Mouse (Mus musculus) megakaryocyte, embryonic 14.5 days (primary cell): ENCODE results near the gene Gm10337. TPM values are rescaled to one million over a fixed set of nuclear protein-coding genes. Genes with fewer than 3 reads are reported as not detected.

Experiments used
- H3K27me3 ChIP-seq: replicated peaks from 2 replicates; pipeline ENCODE3; 2012; ENCODE audit warnings: inconsistent platforms
- H3K36me3 ChIP-seq: replicated peaks from 2 replicates; pipeline ENCODE3; 2012; ENCODE audit warnings: low read length, inconsistent platforms, mixed read lengths
- H3K4me1 ChIP-seq: 2 replicates; pipeline ENCODE4 v1.6.1; 2012; ENCODE audit warnings: inconsistent platforms
- H3K4me3 ChIP-seq: replicated peaks from 2 replicates; pipeline ENCODE3; 2012; ENCODE audit warnings: moderate library complexity, mild to moderate bottlenecking, inconsistent platforms
- H3K9me3 ChIP-seq: 2 replicates; pipeline ENCODE4 v1.6.1; 2012; ENCODE audit warnings: inconsistent platforms
- FLI1 ChIP-seq: IDR thresholded peaks from 2 replicates; pipeline ENCODE4 v1.6.1; 2012; ENCODE audit warnings: low read length, inconsistent platforms, mixed read lengths
- GATA1 ChIP-seq: IDR thresholded peaks from 3 replicates; pipeline ENCODE4 v1.6.1; 2012; ENCODE audit warnings: mixed read lengths, low read length, inconsistent platforms, borderline replicate concordance
- polyA plus RNA-seq: library from polyadenylated mRNA; stranded (reverse); fragments of >175 nt; gene quantifications from 2 replicates; pipeline ENCODE4 v1.2.3, GENCODE M21; 2012; ENCODE audit warnings: low replicate concordance; ENCODE audit not compliant: insufficient read depth

Gm10337 gene
- polyA plus RNA-seq, 1 experiment, result not detected

GRCm38 (mm10) chr15:102524892-102525485 lies 21.5 kb downstream of the Gm10337 start, which contains the start of gene Npff:
Npff (minus strand) TSS chr15:102524942.
- TF ChIP-seq GATA1 (no peak), FLI1 (no peak)
- Histone ChIP-seq H3K36me3 (peaks cover 86% of the 10 kb centered on the region), H3K4me3 (no peak within 1 kb of the TSS), H3K27me3 (no peaks in the 10 kb centered on the region), H3K4me1 (peaks cover 77% of the 10 kb centered on the region), H3K9me3 (no peaks in the 10 kb centered on the region)

GRCm38 (mm10) chr15:102526111-102527002 lies 22.8 kb downstream of the Gm10337 start:
- Histone ChIP-seq H3K9me3 (no peaks in the 10 kb centered on the region), H3K36me3 (peaks cover 92% of the 10 kb centered on the region), H3K27me3 (no peaks in the 10 kb centered on the region), H3K4me1 (peaks cover 75% of the 10 kb centered on the region), H3K4me3 (no peak overlapping the region)
- TF ChIP-seq FLI1, result no peak

- no peaks in the 10 kb centered on the region for H3K27me3 ChIP-seq
- no peak for TF ChIP-seq GATA1
- no peak for TF ChIP-seq FLI1
- peaks cover 92% of the 10 kb centered on the region for H3K36me3 ChIP-seq
- H3K9me3 ChIP-seq, result no peaks in the 10 kb centered on the region
- peaks cover 62% of the 10 kb centered on the region for H3K4me1 ChIP-seq
- no peak overlapping the region for H3K4me3 ChIP-seq
These were observed 24.4 kb downstream of the Gm10337 start for GRCm38 (mm10) chr15:102527936-102528335.

- Histone ChIP-seq H3K27me3 (no peaks in the 10 kb centered on the region), H3K9me3 (no peaks in the 10 kb centered on the region), H3K4me1 (peaks cover 62% of the 10 kb centered on the region), H3K4me3 (no peak overlapping the region), H3K36me3 (peaks cover 94% of the 10 kb centered on the region)
- TF ChIP-seq GATA1, result no peak
- no peak for TF ChIP-seq FLI1
These were observed 24.9 kb downstream of the Gm10337 start for GRCm38 (mm10) chr15:102528396-102528795.

- TF ChIP-seq FLI1, result no peak
- TF ChIP-seq GATA1, result no peak
- H3K4me3 ChIP-seq, result peak overlapping the region; percentile 29
- H3K27me3 ChIP-seq, result no peaks in the 10 kb centered on the region
- H3K4me1 ChIP-seq, result peaks cover 43% of the 10 kb centered on the region
- no peaks in the 10 kb centered on the region for H3K9me3 ChIP-seq
- H3K36me3 ChIP-seq, result peaks cover 93% of the 10 kb centered on the region
These were observed 27.0 kb downstream of the Gm10337 start for GRCm38 (mm10) chr15:102530566-102530965.

GRCm38 (mm10) chr15:102531586-102531985 lies 28.1 kb downstream of the Gm10337 start:
- TF ChIP-seq FLI1, result no peak
- no peak for TF ChIP-seq GATA1
- no peaks in the 10 kb centered on the region for H3K27me3 ChIP-seq
- H3K4me3 ChIP-seq, result no peak overlapping the region
- peaks cover 39% of the 10 kb centered on the region for H3K4me1 ChIP-seq
- H3K36me3 ChIP-seq, result peaks cover 94% of the 10 kb centered on the region
- H3K9me3 ChIP-seq, result no peaks in the 10 kb centered on the region

GRCm38 (mm10) chr15:102532106-102532900 lies 28.8 kb downstream of the Gm10337 start:
- Histone ChIP-seq H3K4me3 (no peak overlapping the region), H3K4me1 (peaks cover 36% of the 10 kb centered on the region), H3K27me3 (no peaks in the 10 kb centered on the region), H3K9me3 (no peaks in the 10 kb centered on the region), H3K36me3 (peaks cover 97% of the 10 kb centered on the region)
- TF ChIP-seq FLI1 (no peak), GATA1 (no peak)

- Histone ChIP-seq H3K27me3 (no peaks in the 10 kb centered on the region), H3K4me3 (no peak overlapping the region), H3K4me1 (peaks cover 22% of the 10 kb centered on the region), H3K9me3 (no peaks in the 10 kb centered on the region), H3K36me3 (peaks cover 95% of the 10 kb centered on the region)
- TF ChIP-seq GATA1 (no peak), FLI1 (no peak)
These were observed 30.4 kb downstream of the Gm10337 start for GRCm38 (mm10) chr15:102533926-102534325.

GRCm38 (mm10) chr15:102544801-102545200 lies 41.3 kb downstream of the Gm10337 start:
- Histone ChIP-seq H3K4me1 (no peaks in the 10 kb centered on the region), H3K36me3 (peaks cover 79% of the 10 kb centered on the region), H3K27me3 (no peaks in the 10 kb centered on the region), H3K9me3 (no peaks in the 10 kb centered on the region), H3K4me3 (no peak overlapping the region)
- TF ChIP-seq FLI1 (no peak), GATA1 (no peak)
